Comparison of ENCODE assay signal across 14 mouse cellular contexts in genomic region chr5:136168071-136168470, GRCm38 (mm10). TPM values are rescaled to one million over a fixed set of nuclear protein-coding genes. Genes with fewer than 3 reads are reported as not detected.
A peak's percentile ranks its signal among the peaks of the same experiment; 100 is the strongest.
DNase-seq lines count a peak whose midpoint lies in the region; ATAC-seq and TF ChIP-seq lines count a peak whose summit lies in the region.
"Had no signal": no experiment of that assay in that cellular context is flagged by ENCODE, and none has a peak within 500 bp of the region (broad histone marks: within the 10 kb centered on the region; RNA-seq: fewer than 3 reads in every experiment).

No protein-coding gene starts in this region.

- intact Hi-C loops in left cerebral cortex, postnatal 10 days (cut with DNase I), result no loop called here

- H3K4me2 ChIP-seq in hindbrain, postnatal 0 days (ENCODE audit: low read depth, low read length), result no peak overlapping the region
- H3K4me2 ChIP-seq in hindbrain, embryonic 12.5 days (replicated peaks), result no peak overlapping the region
- H3K4me2 ChIP-seq in midbrain, embryonic 11.5 days, result no peak overlapping the region
- no peak overlapping the region for H3K4me2 ChIP-seq in midbrain, embryonic 14.5 days (ENCODE audit: low read length)
- H3K4me2 ChIP-seq: limb, embryonic 15.5 days had no signal

- 97% methylated on average over 3 of the region's 3 CpGs for WGBS in hindbrain, postnatal 0 days
- WGBS in hindbrain, embryonic 12.5 days, result 93% methylated on average over 3 of the region's 3 CpGs
- WGBS in midbrain, embryonic 11.5 days, result 90% methylated on average over 3 of the region's 3 CpGs
- 93% methylated on average over 3 of the region's 3 CpGs for WGBS in midbrain, embryonic 14.5 days

- H3K9ac ChIP-seq in hindbrain, postnatal 0 days (replicated peaks; ENCODE audit: low read length), result no peak overlapping the region
- no peak overlapping the region for H3K9ac ChIP-seq in hindbrain, embryonic 12.5 days
- H3K9ac ChIP-seq in midbrain, embryonic 11.5 days (ENCODE audit: low read length), result no peak overlapping the region
- no peak overlapping the region for H3K9ac ChIP-seq in midbrain, embryonic 14.5 days (replicated peaks; ENCODE audit: low read length)
- H3K9ac ChIP-seq: limb, embryonic 15.5 days had no signal

- DNase-seq in hindbrain, postnatal 0 days (ENCODE audit: low spot score), result no peak
- DNase-seq in midbrain, embryonic 11.5 days (ENCODE audit: low spot score, missing footprints), result peak; percentile 70
- no peak for DNase-seq in midbrain, embryonic 14.5 days
- DNase-seq in G1E (ENCODE audit: low spot score), result no peak
- DNase-seq in splenic B cell, adult 2 months (ENCODE audit: low read depth, low spot score), result peak; percentile 53
- DNase-seq in left cerebral cortex, postnatal 10 days (ENCODE audit: extremely low spot score in 1 of 2, low spot score in 2 of 2), result no peak
- no peak for DNase-seq in frontal cortex, adult 2 months (ENCODE audit: extremely low spot score in 1 of 2, low spot score in 1 of 2)
- DNase-seq: layer of hippocampus, postnatal 36 days; spleen, adult 18-20 months; thymus, adult 18-20 months had no signal

- no peaks in the 10 kb centered on the region for H3K27me3 ChIP-seq in hindbrain, postnatal 0 days (ENCODE audit: insufficient read depth, low read length)
- H3K27me3 ChIP-seq in hindbrain, embryonic 12.5 days, result peaks cover 10% of the 10 kb centered on the region
- no peaks in the 10 kb centered on the region for H3K27me3 ChIP-seq in midbrain, embryonic 11.5 days (ENCODE audit: control insufficient read depth, insufficient read depth, low read length)
- no peaks in the 10 kb centered on the region for H3K27me3 ChIP-seq in midbrain, embryonic 14.5 days (ENCODE audit: control insufficient read depth, insufficient read depth, low read length)
- H3K27me3 ChIP-seq in G1E (ENCODE audit: insufficient read depth, low read length), result no peaks in the 10 kb centered on the region
- no peaks in the 10 kb centered on the region for H3K27me3 ChIP-seq in splenic B cell, adult 2 months (ENCODE audit: control insufficient read depth, insufficient read depth, low read length, poor library complexity, severe bottlenecking)
- H3K27me3 ChIP-seq: limb, embryonic 15.5 days had no signal

- no peaks in the 10 kb centered on the region; the same call in 1 of the 2 replicates for H3K4me1 ChIP-seq in hindbrain, postnatal 0 days (ENCODE audit: insufficient read depth, low read length)
- peaks cover 18% of the 10 kb centered on the region for H3K4me1 ChIP-seq in hindbrain, embryonic 12.5 days
- peaks cover 9% of the 10 kb centered on the region for H3K4me1 ChIP-seq in midbrain, embryonic 11.5 days (ENCODE audit: control insufficient read depth, insufficient read depth, low read length)
- H3K4me1 ChIP-seq in midbrain, embryonic 14.5 days (ENCODE audit: control insufficient read depth, insufficient read depth, low read length), result peaks cover 17% of the 10 kb centered on the region; the same call in 1 of the 2 replicates
- peaks cover 67% of the 10 kb centered on the region for H3K4me1 ChIP-seq in G1E (ENCODE audit: insufficient read depth, low read depth, low read length)

- H3K9me3 ChIP-seq in hindbrain, postnatal 0 days (ENCODE audit: low read length), result no peaks in the 10 kb centered on the region
- peaks cover 8% of the 10 kb centered on the region; the same call in 1 of the 2 replicates for H3K9me3 ChIP-seq in hindbrain, embryonic 12.5 days (replicated peaks)
- H3K9me3 ChIP-seq in midbrain, embryonic 11.5 days (ENCODE audit: control insufficient read depth, low read length), result peaks cover 5% of the 10 kb centered on the region
- no peaks in the 10 kb centered on the region for H3K9me3 ChIP-seq in midbrain, embryonic 14.5 days (ENCODE audit: control insufficient read depth, low read length)
- H3K9me3 ChIP-seq in G1E (replicated peaks), result peaks cover 7% of the 10 kb centered on the region
- H3K9me3 ChIP-seq: limb, embryonic 15.5 days had no signal

- no peak overlapping the region for H3K27ac ChIP-seq in hindbrain, postnatal 0 days
- H3K27ac ChIP-seq in hindbrain, embryonic 12.5 days, result no peak overlapping the region
- H3K27ac ChIP-seq in midbrain, embryonic 11.5 days (ENCODE audit: low read depth, low read length), result no peak overlapping the region
- no peak overlapping the region for H3K27ac ChIP-seq in midbrain, embryonic 14.5 days (replicated peaks; ENCODE audit: low read depth, low read length)
- H3K27ac ChIP-seq: limb, embryonic 15.5 days had no signal

- H3K4me3 ChIP-seq in hindbrain, postnatal 0 days (ENCODE audit: low read length), result no peak overlapping the region
- H3K4me3 ChIP-seq in hindbrain, embryonic 12.5 days, result no peak overlapping the region
- H3K4me3 ChIP-seq in midbrain, embryonic 11.5 days (ENCODE audit: low read depth, low read length), result no peak overlapping the region
- no peak overlapping the region for H3K4me3 ChIP-seq in midbrain, embryonic 14.5 days (replicated peaks; ENCODE audit: low read depth, low read length)
- no peak overlapping the region for H3K4me3 ChIP-seq in G1E (ENCODE audit: low read depth, low read length)
- H3K4me3 ChIP-seq: erythroblast, embryonic 14.5 days; limb, embryonic 15.5 days; myocyte had no signal

- peak; percentile 47 for TF ChIP-seq CTCF in hindbrain, postnatal 0 days (IDR thresholded peaks at IDR 0.05; ENCODE audit: low read depth)
- TF ChIP-seq CTCF in G1E (IDR thresholded peaks at IDR 0.05; ENCODE audit: low read depth, low read length), result peak; percentile 54

- ATAC-seq in hindbrain, postnatal 0 days, result no peak
- ATAC-seq in hindbrain, embryonic 12.5 days (ENCODE audit: low FRiP score), result no peak
- ATAC-seq in midbrain, embryonic 11.5 days (ENCODE audit: low FRiP score), result no peak
- no peak for ATAC-seq in midbrain, embryonic 14.5 days (ENCODE audit: low FRiP score, low TSS enrichment)
- ATAC-seq in G1E (ENCODE audit: extremely low read depth, insufficient number of reproducible peaks, low FRiP score, poor library complexity, severe bottlenecking), result no peak

- no peaks in the 10 kb centered on the region for H3K36me3 ChIP-seq in hindbrain, postnatal 0 days (ENCODE audit: insufficient read depth, low read length)
- peaks cover 10% of the 10 kb centered on the region; the same call in 1 of the 2 replicates for H3K36me3 ChIP-seq in hindbrain, embryonic 12.5 days
- H3K36me3 ChIP-seq in midbrain, embryonic 11.5 days (ENCODE audit: control insufficient read depth, insufficient read depth, low read length), result no peaks in the 10 kb centered on the region
- peaks cover 12% of the 10 kb centered on the region; the same call in 1 of the 2 replicates for H3K36me3 ChIP-seq in midbrain, embryonic 14.5 days (ENCODE audit: control insufficient read depth, insufficient read depth, low read length)
- peaks cover 59% of the 10 kb centered on the region for H3K36me3 ChIP-seq in G1E (replicated peaks)
- peaks cover 13% of the 10 kb centered on the region for H3K36me3 ChIP-seq in splenic B cell, adult 2 months (ENCODE audit: control insufficient read depth, insufficient read depth, low read length, poor library complexity, severe bottlenecking)
- H3K36me3 ChIP-seq: limb, embryonic 15.5 days had no signal

RNA-seq across cellular contexts. Expression of gene Orai2, which starts 2.4 kb away (rescaled TPM):
- 122 and 148 TPM in 2 replicates for total RNA-seq in hindbrain, postnatal 0 days (2014; rRNA removed)
- polyA plus RNA-seq in hindbrain, postnatal 0 days (2015; fragmentation: Nextera tagmentation; extraction: Ambion mirVana), result 50.6 and 56.8 TPM in 2 replicates
- polyA plus RNA-seq in hindbrain, embryonic 12.5 days (2016; fragmentation: Nextera tagmentation; extraction: Ambion mirVana), result 19.0 and 21.3 TPM in 2 replicates
- 7.5 and 8.5 TPM in 2 replicates for polyA plus RNA-seq in midbrain, embryonic 11.5 days (2014; fragmentation: Nextera tagmentation; extraction: Ambion mirVana)
- 38.2 and 46.8 TPM in 2 replicates for polyA plus RNA-seq in midbrain, embryonic 14.5 days (2014; fragmentation: Nextera tagmentation; extraction: Ambion mirVana)
- total RNA-seq in G1E (2014; fragmentation: Nextera tagmentation) (53.1 and 56.3 TPM in 2 replicates), G1E (2017) (43.4 and 43.8 TPM in 2 replicates)
- polyA plus RNA-seq in G1E (2012), result 50.2 and 53.8 TPM in 2 replicates
- 10 to 100 TPM; 59.8 to 62.6 TPM for total RNA-seq in left cerebral cortex, postnatal 10 days (2021)
- polyA plus RNA-seq in frontal cortex, adult 2 months (2012; rRNA removed), result 58.3 and 62.3 TPM in 2 replicates

RNA-seq across cellular contexts. Expression of gene Prkrip1, which starts 30.7 kb away (rescaled TPM):
- total RNA-seq in hindbrain, postnatal 0 days (2014; rRNA removed), result 11.2 and 15.1 TPM in 2 replicates
- polyA plus RNA-seq in hindbrain, postnatal 0 days (2015; fragmentation: Nextera tagmentation; extraction: Ambion mirVana), result 58.7 and 59.0 TPM in 2 replicates
- 62.9 and 71.2 TPM in 2 replicates for polyA plus RNA-seq in hindbrain, embryonic 12.5 days (2016; fragmentation: Nextera tagmentation; extraction: Ambion mirVana)
- 74.2 and 87.6 TPM in 2 replicates for polyA plus RNA-seq in midbrain, embryonic 11.5 days (2014; fragmentation: Nextera tagmentation; extraction: Ambion mirVana)
- 60.8 and 67.1 TPM in 2 replicates for polyA plus RNA-seq in midbrain, embryonic 14.5 days (2014; fragmentation: Nextera tagmentation; extraction: Ambion mirVana)
- total RNA-seq in G1E (2014; fragmentation: Nextera tagmentation) (12.8 and 13.1 TPM in 2 replicates), G1E (2017) (47.5 and 55.5 TPM in 2 replicates)
- 52.3 and 64.5 TPM in 2 replicates for polyA plus RNA-seq in G1E (2012)
- 10 to 100 TPM; 41.2 to 42.4 TPM for total RNA-seq in left cerebral cortex, postnatal 10 days (2021)
- polyA plus RNA-seq in frontal cortex, adult 2 months (2012; rRNA removed), result 38.4 and 41.2 TPM in 2 replicates

RNA-seq across cellular contexts. Expression of gene Alkbh4, which starts 32.1 kb away (rescaled TPM):
- total RNA-seq in hindbrain, postnatal 0 days (2014; rRNA removed), result 17.6 and 21.9 TPM in 2 replicates
- polyA plus RNA-seq in hindbrain, postnatal 0 days (2015; fragmentation: Nextera tagmentation; extraction: Ambion mirVana), result 15.2 and 15.4 TPM in 2 replicates
- polyA plus RNA-seq in hindbrain, embryonic 12.5 days (2016; fragmentation: Nextera tagmentation; extraction: Ambion mirVana), result 23.0 and 23.3 TPM in 2 replicates
- polyA plus RNA-seq in midbrain, embryonic 11.5 days (2014; fragmentation: Nextera tagmentation; extraction: Ambion mirVana), result 15.7 and 18.9 TPM in 2 replicates
- polyA plus RNA-seq in midbrain, embryonic 14.5 days (2014; fragmentation: Nextera tagmentation; extraction: Ambion mirVana), result 16.8 and 20.0 TPM in 2 replicates
- total RNA-seq in G1E (2014; fragmentation: Nextera tagmentation), result 21.9 and 24.5 TPM in 2 replicates
- 12.4 and 16.4 TPM in 2 replicates for total RNA-seq in G1E (2017)
- polyA plus RNA-seq in G1E (2012), result 36.8 and 38.6 TPM in 2 replicates
- 10 to 100 TPM in 1 of 2 experiments, 1 to 10 TPM in 1; 9.5 to 11.7 TPM for total RNA-seq in left cerebral cortex, postnatal 10 days (2021)
- polyA plus RNA-seq in frontal cortex, adult 2 months (2012; rRNA removed), result 11.5 and 12.1 TPM in 2 replicates

RNA-seq across cellular contexts. Expression of gene Lrwd1, which starts 32.2 kb away (rescaled TPM):
- 32.9 and 35.8 TPM in 2 replicates for total RNA-seq in hindbrain, postnatal 0 days (2014; rRNA removed)
- 16.8 and 17.7 TPM in 2 replicates for polyA plus RNA-seq in hindbrain, postnatal 0 days (2015; fragmentation: Nextera tagmentation; extraction: Ambion mirVana)
- 34.5 and 36.6 TPM in 2 replicates for polyA plus RNA-seq in hindbrain, embryonic 12.5 days (2016; fragmentation: Nextera tagmentation; extraction: Ambion mirVana)
- polyA plus RNA-seq in midbrain, embryonic 11.5 days (2014; fragmentation: Nextera tagmentation; extraction: Ambion mirVana), result 36.0 and 40.9 TPM in 2 replicates
- 22.7 and 24.5 TPM in 2 replicates for polyA plus RNA-seq in midbrain, embryonic 14.5 days (2014; fragmentation: Nextera tagmentation; extraction: Ambion mirVana)
- total RNA-seq in G1E (2014; fragmentation: Nextera tagmentation) (16.6 and 16.9 TPM in 2 replicates), G1E (2017) (43.3 and 51.8 TPM in 2 replicates)
- 92.6 and 112 TPM in 2 replicates for polyA plus RNA-seq in G1E (2012)
- 10 to 100 TPM; 11.7 to 13.2 TPM for total RNA-seq in left cerebral cortex, postnatal 10 days (2021)
- polyA plus RNA-seq in frontal cortex, adult 2 months (2012; rRNA removed), result 21.9 and 24.4 TPM in 2 replicates

RNA-seq across cellular contexts. Expression of gene Polr2j, which starts 51.6 kb away (rescaled TPM):
- total RNA-seq in hindbrain, postnatal 0 days (2014; rRNA removed), result 94.2 and 159 TPM in 2 replicates
- 235 and 245 TPM in 2 replicates for polyA plus RNA-seq in hindbrain, postnatal 0 days (2015; fragmentation: Nextera tagmentation; extraction: Ambion mirVana)
- polyA plus RNA-seq in hindbrain, embryonic 12.5 days (2016; fragmentation: Nextera tagmentation; extraction: Ambion mirVana), result 187 and 217 TPM in 2 replicates
- 257 and 265 TPM in 2 replicates for polyA plus RNA-seq in midbrain, embryonic 11.5 days (2014; fragmentation: Nextera tagmentation; extraction: Ambion mirVana)
- polyA plus RNA-seq in midbrain, embryonic 14.5 days (2014; fragmentation: Nextera tagmentation; extraction: Ambion mirVana), result 233 and 265 TPM in 2 replicates
- total RNA-seq in G1E (2014; fragmentation: Nextera tagmentation), result 71.5 and 76.8 TPM in 2 replicates
- total RNA-seq in G1E (2017), result 192 and 216 TPM in 2 replicates
- polyA plus RNA-seq in G1E (2012), result 99.2 and 163 TPM in 2 replicates
- 10 to 100 TPM; 82.2 to 91.6 TPM for total RNA-seq in left cerebral cortex, postnatal 10 days (2021)
- 121 TPM in 2 replicates for polyA plus RNA-seq in frontal cortex, adult 2 months (2012; rRNA removed)

Comparison
In these comparisons a context has a peak if more than half of its experiments do, and no peak if none do; other contexts are left out.
1. DNase-seq: peak in midbrain, embryonic 11.5 days (single experiment) and splenic B cell, adult 2 months (single experiment); none in hindbrain, postnatal 0 days (single experiment), midbrain, embryonic 14.5 days (single experiment), G1E (single experiment), left cerebral cortex, postnatal 10 days (0 of 2) and frontal cortex, adult 2 months (0 of 2).